Mouse (Mus musculus) c-Kit-negative CD71-positive TER-119-positive erythroid progenitor cells, embryonic 14.5 days (primary cell): ENCODE results near the gene Ltbp3.

Experiments used
- DNase-seq: peaks from one replicate; pipeline ENCODE4 v3.0.0-alpha.2; 2013; ENCODE audit warnings: low read depth, low spot score

Ltbp3 gene

DNA sequence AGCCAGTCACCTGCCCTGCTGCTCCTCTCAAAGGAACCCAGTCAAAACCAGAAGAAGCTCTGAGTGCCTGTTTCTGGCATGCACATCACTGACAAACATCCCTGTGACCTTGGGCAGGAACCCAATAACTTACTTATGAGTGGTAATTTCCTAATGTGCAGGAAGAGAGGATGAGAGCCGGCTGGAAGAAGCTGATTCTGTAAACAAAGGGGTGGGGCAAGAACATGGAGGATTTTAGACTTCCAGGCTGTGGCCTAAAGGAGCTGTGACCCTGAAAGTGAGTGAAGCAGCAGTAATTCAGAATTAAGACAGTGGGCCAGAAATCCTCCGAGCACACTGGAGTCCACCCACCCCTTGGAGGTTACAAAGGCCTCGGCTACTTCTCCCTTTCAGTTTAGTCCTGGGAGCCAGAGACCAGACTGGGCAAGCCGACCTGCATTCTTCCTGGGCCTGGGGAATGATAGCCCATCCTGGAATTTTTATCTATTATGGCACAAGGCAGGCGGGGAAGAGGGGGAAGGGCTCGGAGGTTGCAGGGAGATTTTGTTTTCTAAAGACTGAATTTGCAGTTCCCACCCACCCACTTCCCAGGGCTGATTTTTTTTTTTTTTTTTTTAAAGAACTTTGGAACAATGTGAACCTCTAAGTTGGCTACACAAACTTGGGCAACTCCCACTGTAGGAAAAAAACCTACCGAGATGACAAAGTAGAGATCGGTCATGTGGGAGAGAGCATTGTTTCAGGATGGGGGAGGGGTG is 65.5 kb downstream of the Ltbp3 start:
- no peak for DNase-seq

DNA sequence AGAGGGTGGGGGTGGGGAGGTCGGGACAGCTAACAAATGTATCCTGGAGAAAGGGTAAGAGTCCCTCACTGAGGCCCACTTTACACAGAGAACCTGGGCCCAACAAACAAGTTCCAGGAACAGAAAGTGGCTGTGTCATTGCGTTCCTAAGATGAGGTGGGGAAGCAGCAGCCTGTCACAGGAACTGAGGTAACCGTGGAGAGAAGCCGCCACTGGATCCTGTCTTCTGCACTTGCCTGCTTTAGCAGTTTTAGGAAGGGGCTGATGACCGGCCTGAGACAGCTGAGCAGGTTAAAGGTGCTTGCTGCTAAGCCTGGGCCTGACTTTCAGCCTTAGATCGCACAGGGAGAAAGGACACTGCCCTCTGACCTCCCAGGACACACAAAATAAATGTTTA is 66.1 kb downstream of the Ltbp3 start:
- peak; percentile 57 for DNase-seq

DNA sequence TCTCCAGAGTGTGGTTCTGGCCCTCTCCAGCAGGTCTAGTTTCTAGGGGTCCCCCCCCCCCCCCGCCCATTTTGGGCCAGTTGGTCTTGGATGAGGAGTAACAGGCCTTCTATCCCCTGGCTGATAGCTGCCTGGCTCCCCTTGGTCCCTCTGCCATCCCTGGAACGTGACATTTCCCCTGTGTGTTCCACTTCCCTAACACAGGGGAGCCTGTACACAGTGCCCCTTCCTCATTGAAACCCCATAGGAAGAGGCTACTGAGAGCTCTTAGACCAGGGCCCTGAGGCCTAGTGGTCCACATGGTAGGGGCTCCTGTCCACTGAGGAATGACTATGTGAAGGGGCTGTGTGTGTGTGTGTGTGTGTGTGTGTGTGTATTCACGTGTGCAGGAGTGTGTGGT is 67.0 kb downstream of the Ltbp3 start:
- DNase-seq: no peak
